Mouse (Mus musculus): ENCODE data around the gene Degs1.

DNA sequence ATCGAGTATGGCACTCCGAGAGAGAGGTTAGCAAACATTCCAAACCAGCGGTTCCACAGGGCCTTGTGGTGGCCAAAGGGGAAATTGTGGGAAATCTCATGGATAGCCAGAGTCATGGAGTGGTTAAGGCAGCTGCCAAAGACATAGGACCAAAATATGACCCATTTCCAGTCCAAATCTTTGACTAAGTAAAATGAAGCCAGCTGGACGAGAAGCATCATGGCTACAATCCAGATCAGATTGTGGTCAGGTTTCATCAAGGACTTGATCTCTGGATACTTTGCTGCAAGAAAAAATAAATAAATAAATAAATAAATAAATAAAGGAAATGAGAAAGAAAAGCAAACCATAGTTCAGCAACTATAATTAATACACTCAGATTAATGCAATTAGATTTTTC, 3.2 kb downstream of the Degs1 start:
- TF ChIP-seq GATA1 (IDR thresholded peaks at IDR 0.05; ENCODE audit: borderline replicate concordance, low read length) (no peak), FLI1 (IDR thresholded peaks at IDR 0.05; ENCODE audit: low read length) (no peak)

Data from megakaryocyte, embryonic 14.5 days (primary cell).